8 mouse cellular contexts compared by ENCODE assay signal in the genomic region with DNA sequence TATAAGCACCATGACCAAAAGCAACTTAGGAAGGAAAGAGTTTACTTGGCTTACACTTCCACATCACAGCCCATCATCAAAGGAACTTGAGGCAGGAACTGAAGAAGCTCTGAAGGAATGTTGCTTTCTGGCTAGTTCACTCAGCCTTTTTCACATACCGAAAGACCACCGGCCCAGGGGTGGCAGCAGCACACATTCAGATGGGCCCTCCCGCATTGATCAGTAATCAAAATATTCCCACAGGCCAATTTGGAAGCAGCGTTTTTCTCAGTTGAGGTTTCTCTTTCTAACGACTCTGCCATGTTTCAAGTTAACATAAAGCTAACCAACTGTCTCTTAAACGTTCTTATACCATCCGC. TPM values are rescaled to one million over a fixed set of nuclear protein-coding genes. Genes with fewer than 3 reads are reported as not detected.
DNase-seq lines count a peak whose midpoint lies in the region; ATAC-seq and TF ChIP-seq lines count a peak whose summit lies in the region.

No protein-coding gene starts in this region.

- ATAC-seq in forebrain, postnatal 0 days, result peak; percentile 80
- ATAC-seq in liver, embryonic 16.5 days (ENCODE audit: low read depth), result no peak; the same call in 1 of the 2 replicates
- peak; percentile 19 for ATAC-seq in stomach, postnatal 0 days (ENCODE audit: low FRiP score, low TSS enrichment)

- TF ChIP-seq EP300 in stomach, postnatal 0 days (optimal IDR thresholded peaks at IDR 0.05), result no peak

- intact Hi-C loops in gastrocnemius, adult 2 months (cut with DNase I), result loop anchor here (5.0 kb wide), 1 partner anchor 163 kb away; a partner anchor contains a TSS

- peak overlapping the region; percentile 95 for H3K27ac ChIP-seq in gastrocnemius, adult 2 months
- peak overlapping the region; percentile 80 for H3K27ac ChIP-seq in forebrain, postnatal 0 days (ENCODE audit: low read depth, low read length)
- peak overlapping the region; percentile 61 for H3K27ac ChIP-seq in liver, embryonic 16.5 days (ENCODE audit: low read length)
- H3K27ac ChIP-seq in stomach, postnatal 0 days (replicated peaks), result peak overlapping the region; percentile 97

- H3K27me3 ChIP-seq in forebrain, postnatal 0 days (ENCODE audit: insufficient read depth, low read length), result no peaks in the 10 kb centered on the region
- no peaks in the 10 kb centered on the region for H3K27me3 ChIP-seq in liver, embryonic 16.5 days (ENCODE audit: control insufficient read depth, insufficient read depth, low read depth, low read length)
- H3K27me3 ChIP-seq in stomach, postnatal 0 days (ENCODE audit: control insufficient read depth, insufficient read depth, low read length), result no peaks in the 10 kb centered on the region

- DNase-seq in gastrocnemius, adult 2 months, result no peak
- no peak for DNase-seq in gastrocnemius, adult 8-10 months (ENCODE audit: low spot score in 2 of 2)
- DNase-seq in right cerebral cortex, postnatal 4 days, result peak; percentile 39
- DNase-seq in right cerebral cortex, adult 2 months (ENCODE audit: low spot score in 2 of 2), result no peak
- DNase-seq in forebrain, postnatal 0 days, result no peak
- DNase-seq in stomach, postnatal 0 days (ENCODE audit: low spot score), result no peak
- no peak for DNase-seq in Muller cell, postnatal 12 days (ENCODE audit: inconsistent ontology term)

- peak overlapping the region; percentile 69 for H3K4me2 ChIP-seq in forebrain, postnatal 0 days (ENCODE audit: low read depth)
- peak overlapping the region; percentile 94 for H3K4me2 ChIP-seq in liver, embryonic 16.5 days (ENCODE audit: low read depth, low read length)
- peak overlapping the region; percentile 75 for H3K4me2 ChIP-seq in stomach, postnatal 0 days (replicated peaks; ENCODE audit: low read depth)

- peaks cover 4% of the 10 kb centered on the region; the same call in 1 of the 2 replicates for H3K4me1 ChIP-seq in forebrain, postnatal 0 days (ENCODE audit: insufficient read depth)
- peaks cover 6% of the 10 kb centered on the region for H3K4me1 ChIP-seq in liver, embryonic 16.5 days (ENCODE audit: control insufficient read depth, low read depth, low read length)
- H3K4me1 ChIP-seq in stomach, postnatal 0 days (replicated peaks; ENCODE audit: control insufficient read depth, insufficient read depth), result no peaks in the 10 kb centered on the region

- peak overlapping the region; percentile 95 for H3K9ac ChIP-seq in forebrain, postnatal 0 days
- H3K9ac ChIP-seq in liver, embryonic 16.5 days (ENCODE audit: low read depth, low read length), result peak overlapping the region; percentile 100
- peak overlapping the region; percentile 99 for H3K9ac ChIP-seq in stomach, postnatal 0 days (ENCODE audit: low read length)

- peaks cover 4% of the 10 kb centered on the region; the same call in 1 of the 2 replicates for H3K36me3 ChIP-seq in forebrain, postnatal 0 days (ENCODE audit: insufficient read depth)
- no peaks in the 10 kb centered on the region; the same call in 1 of the 2 replicates for H3K36me3 ChIP-seq in liver, embryonic 16.5 days (ENCODE audit: control insufficient read depth, insufficient read depth)
- H3K36me3 ChIP-seq in stomach, postnatal 0 days (ENCODE audit: control insufficient read depth, insufficient read depth, low read length), result no peaks in the 10 kb centered on the region

- peak overlapping the region; percentile 81 for H3K4me3 ChIP-seq in gastrocnemius, adult 2 months
- H3K4me3 ChIP-seq in forebrain, postnatal 0 days (ENCODE audit: low read depth, low read length), result peak overlapping the region; percentile 98
- peak overlapping the region; percentile 100 for H3K4me3 ChIP-seq in liver, embryonic 16.5 days (ENCODE audit: low read depth, low read length)
- H3K4me3 ChIP-seq in stomach, postnatal 0 days (ENCODE audit: low read depth, low read length), result peak overlapping the region; percentile 96

- TF ChIP-seq CTCF in gastrocnemius, adult 2 months (IDR thresholded peaks at IDR 0.05), result no peak
- peak; percentile 30; the same call in 1 of the 2 replicates for TF ChIP-seq CTCF in forebrain, postnatal 0 days (IDR thresholded peaks at IDR 0.05; ENCODE audit: low read depth)
- TF ChIP-seq CTCF in stomach, postnatal 0 days (IDR thresholded peaks at IDR 0.05; ENCODE audit: low read depth), result no peak

- no peaks in the 10 kb centered on the region for H3K9me3 ChIP-seq in forebrain, postnatal 0 days (ENCODE audit: low read length)
- no peaks in the 10 kb centered on the region for H3K9me3 ChIP-seq in liver, embryonic 16.5 days (replicated peaks; ENCODE audit: control insufficient read depth, low read length)
- H3K9me3 ChIP-seq in stomach, postnatal 0 days (ENCODE audit: control insufficient read depth, low read length), result no peaks in the 10 kb centered on the region

- 0% methylated on average over 7 of the region's 7 CpGs for WGBS in forebrain, postnatal 0 days
- under 1% methylated on average over 7 of the region's 7 CpGs for WGBS in liver, embryonic 16.5 days (ENCODE audit: insufficient replicate concordance)
- WGBS in stomach, postnatal 0 days, result 0% methylated on average over 7 of the region's 7 CpGs

RNA-seq across cellular contexts. Expression of a gene that starts 0.4 kb away (rescaled TPM):
- total RNA-seq in gastrocnemius, adult 2 months (2021), result 10 to 100 TPM; 10.3 to 11.2 TPM
- 10 to 100 TPM in 3 of 4 experiments, 1 to 10 TPM in 1; 8.4 to 13.6 (median 11.3) TPM for total RNA-seq in gastrocnemius, adult 8-10 months (2022)
- total RNA-seq in forebrain, postnatal 0 days (2014; rRNA removed), result 14.2 and 23.7 TPM in 2 replicates
- polyA plus RNA-seq in forebrain, postnatal 0 days (2015; fragmentation: Nextera tagmentation; extraction: Ambion mirVana), result 7.7 and 12.6 TPM in 2 replicates
- 6.1 TPM in 2 replicates for polyA plus RNA-seq in liver, embryonic 16.5 days (2015; fragmentation: Nextera tagmentation; extraction: Ambion mirVana)
- polyA plus RNA-seq in stomach, postnatal 0 days (2015; fragmentation: Nextera tagmentation; extraction: Ambion mirVana), result 5.4 and 7.6 TPM in 2 replicates
